Mouse (Mus musculus) liver, embryonic 11.5 days (tissue): ENCODE results near the gene Cd160. TPM values are rescaled to one million over a fixed set of nuclear protein-coding genes. Genes with fewer than 3 reads are reported as not detected.

Source experiments
- ATAC-seq: fragments of 200-750 bp; cut with Nextera tagmentation; replicated peaks from 2 replicates; pipeline ENCODE4 v1.8.0; 2017; ENCODE audit warnings: moderate number of reproducible peaks, mild to moderate bottlenecking, moderate TSS enrichment, moderate library complexity; ENCODE audit not compliant: low FRiP score
- DNase-seq: peaks from one replicate; pipeline ENCODE4 v3.0.0-alpha.2; 2017; ENCODE audit warnings: low spot score
- H3K27ac ChIP-seq: fragments of 300-500 bp; sonication (generic); 2 replicates; pipeline ENCODE4 v1.5.1; 2014; ENCODE audit warnings: mild to moderate bottlenecking, low read depth, low read length, control low read depth
- H3K27me3 ChIP-seq: fragments of 300-500 bp; sonication (generic); replicated peaks from 2 replicates; pipeline ENCODE4 v1.6.1; 2014; ENCODE audit warnings: low read length, mixed read lengths; ENCODE audit not compliant: control insufficient read depth, insufficient read depth
- H3K36me3 ChIP-seq: fragments of 300-500 bp; sonication (generic); 2 replicates; pipeline ENCODE4 v1.6.1; 2014; ENCODE audit warnings: mild to moderate bottlenecking, low read length, moderate library complexity, mixed read lengths; ENCODE audit not compliant: control insufficient read depth, insufficient read depth
- H3K4me1 ChIP-seq: fragments of 300-500 bp; sonication (generic); replicated peaks from 2 replicates; pipeline ENCODE4 v1.6.1; 2014; ENCODE audit warnings: low read length, mixed read lengths; ENCODE audit not compliant: control insufficient read depth, insufficient read depth
- H3K4me2 ChIP-seq: fragments of 300-500 bp; sonication (generic); 2 replicates; pipeline ENCODE4 v1.6.1; 2014; ENCODE audit warnings: mild to moderate bottlenecking, control low read depth, moderate library complexity
- H3K4me3 ChIP-seq: fragments of 300-500 bp; sonication (generic); 2 replicates; pipeline ENCODE4 v1.5.1; 2014; ENCODE audit warnings: low read depth, low read length, control low read depth
- H3K9ac ChIP-seq: fragments of 300-500 bp; sonication (generic); 2 replicates; pipeline ENCODE4 v1.6.1; 2014; ENCODE audit warnings: low read depth, low read length, control low read depth
- H3K9me3 ChIP-seq: fragments of 300-500 bp; sonication (generic); 2 replicates; pipeline ENCODE4 v1.6.1; 2016; ENCODE audit warnings: low read length, inconsistent platforms, mixed read lengths; ENCODE audit not compliant: control insufficient read depth
- WGBS: fragments of 180-500 bp; shearing (Covaris S2); extraction: QIAGEN DNeasy Blood & Tissue Kit; methylation state at CpG from one replicate; pipeline ENCODE4 v1.1.7; 2014; 5-methylcytosine and 5-hydroxymethylcytosine counted together
- polyA plus RNA-seq: library from polyadenylated mRNA; unstranded; fragments of >200 nt; fragmentation: Nextera tagmentation; extraction: Ambion mirVana; gene quantifications from 2 replicates; pipeline ENCODE4 v1.2.1, GENCODE M21; 2014

Cd160 gene
- polyA plus RNA-seq, 1 experiment from 2014 or later = 0.19 TPM

- H3K36me3 ChIP-seq = no peaks in the 10 kb centered on the region
- ATAC-seq = no peak
- 0 out of 2 replicates have a peak, but pooled peaks cover 3% of the 10 kb centered on the region for H3K4me1 ChIP-seq
- H3K27me3 ChIP-seq = no peaks in the 10 kb centered on the region
- no peaks in the 10 kb centered on the region for H3K9me3 ChIP-seq
- no peak overlapping the region for H3K9ac ChIP-seq
- H3K4me2 ChIP-seq = no peak overlapping the region
- DNase-seq = no peak
- WGBS = 88% methylated on average over 3 of the region's 3 CpGs
- H3K27ac ChIP-seq = no peak overlapping the region
- no peak overlapping the region for H3K4me3 ChIP-seq
Measured at GRCm38 (mm10) chr3:96855833-96856232, 26.7 kb upstream of the Cd160 start.

- no peak overlapping the region for H3K4me3 ChIP-seq
- DNase-seq = no peak
- 0 out of 2 replicates have a peak, but pooled peaks cover 3% of the 10 kb centered on the region for H3K4me1 ChIP-seq
- H3K9ac ChIP-seq = no peak overlapping the region
- no peak overlapping the region for H3K4me2 ChIP-seq
- no peaks in the 10 kb centered on the region for H3K9me3 ChIP-seq
- no peak overlapping the region for H3K27ac ChIP-seq
- no peaks in the 10 kb centered on the region for H3K36me3 ChIP-seq
- 70% methylated on average over 4 of the region's 4 CpGs for WGBS
- no peak for ATAC-seq
- no peaks in the 10 kb centered on the region for H3K27me3 ChIP-seq
Measured at GRCm38 (mm10) chr3:96854376-96854775, 25.2 kb upstream of the Cd160 start.

GRCm38 (mm10) chr3:96852561-96852960 is 23.4 kb upstream of the Cd160 start:
- no peak for ATAC-seq
- 63% methylated on average over 6 of the region's 6 CpGs for WGBS

GRCm38 (mm10) chr3:96849168-96849727 is 20.1 kb upstream of the Cd160 start:
- Histone ChIP-seq H3K27me3 (no peaks in the 10 kb centered on the region), H3K27ac (no peak overlapping the region), H3K4me1 (peaks cover 8% of the 10 kb centered on the region), H3K9me3 (no peaks in the 10 kb centered on the region), H3K4me2 (no peak overlapping the region), H3K36me3 (no peaks in the 10 kb centered on the region), H3K4me3 (no peak overlapping the region), H3K9ac (no peak overlapping the region)
- DNase-seq = no peak
- 72% methylated on average over 2 of the region's 2 CpGs for WGBS
- ATAC-seq = no peak

More at GRCm38 (mm10) chr3:96852561-96852960, 23.4 kb upstream of the Cd160 start:
- DNase-seq = no peak
- no peaks in the 10 kb centered on the region for H3K36me3 ChIP-seq
- no peak overlapping the region for H3K9ac ChIP-seq
- H3K4me1 ChIP-seq = peaks cover 9% of the 10 kb centered on the region
- H3K27ac ChIP-seq = no peak overlapping the region
- no peaks in the 10 kb centered on the region for H3K9me3 ChIP-seq
- no peaks in the 10 kb centered on the region for H3K27me3 ChIP-seq
- no peak overlapping the region for H3K4me3 ChIP-seq
- H3K4me2 ChIP-seq = no peak overlapping the region

- H3K9me3 ChIP-seq = no peaks in the 10 kb centered on the region
- WGBS = 80% methylated on average over 7 of the region's 8 CpGs
- no peak for ATAC-seq
Measured at GRCm38 (mm10) chr3:96848470-96848869, 19.3 kb upstream of the Cd160 start.

GRCm38 (mm10) chr3:96847661-96848060 is 18.5 kb upstream of the Cd160 start:
- no peaks in the 10 kb centered on the region for H3K27me3 ChIP-seq
- H3K4me2 ChIP-seq = no peak overlapping the region
- DNase-seq (no peak), ATAC-seq (no peak)
- H3K4me1 ChIP-seq = peaks cover 8% of the 10 kb centered on the region
- no peaks in the 10 kb centered on the region for H3K9me3 ChIP-seq
- no peak overlapping the region for H3K4me3 ChIP-seq
- no peak overlapping the region for H3K9ac ChIP-seq
- no peaks in the 10 kb centered on the region for H3K36me3 ChIP-seq
- H3K27ac ChIP-seq = no peak overlapping the region
- 21% methylated on average over 6 of the region's 6 CpGs for WGBS

More at GRCm38 (mm10) chr3:96848470-96848869, 19.3 kb upstream of the Cd160 start:
- DNase-seq = no peak
- Histone ChIP-seq H3K4me2 (no peak overlapping the region), H3K36me3 (no peaks in the 10 kb centered on the region), H3K27ac (no peak overlapping the region), H3K4me1 (peaks cover 8% of the 10 kb centered on the region), H3K9ac (no peak overlapping the region), H3K27me3 (no peaks in the 10 kb centered on the region), H3K4me3 (no peak overlapping the region)

- ATAC-seq (no peak), DNase-seq (no peak)
- Histone ChIP-seq H3K27ac (no peak overlapping the region), H3K4me2 (no peak overlapping the region), H3K4me3 (no peak overlapping the region), H3K9me3 (no peaks in the 10 kb centered on the region), H3K36me3 (no peaks in the 10 kb centered on the region), H3K9ac (no peak overlapping the region), H3K27me3 (no peaks in the 10 kb centered on the region), H3K4me1 (peaks cover 8% of the 10 kb centered on the region)
- WGBS = 77% methylated on average over 12 of the region's 12 CpGs
Measured at GRCm38 (mm10) chr3:96846985-96847384, 17.8 kb upstream of the Cd160 start.

- ATAC-seq (no peak), DNase-seq (no peak)
- Histone ChIP-seq H3K27me3 (no peaks in the 10 kb centered on the region), H3K9me3 (no peaks in the 10 kb centered on the region), H3K9ac (no peak overlapping the region), H3K4me1 (peaks cover 8% of the 10 kb centered on the region), H3K27ac (no peak overlapping the region), H3K36me3 (no peaks in the 10 kb centered on the region), H3K4me2 (no peak overlapping the region), H3K4me3 (no peak overlapping the region)
- WGBS = 75% methylated on average over 9 of the region's 9 CpGs
Measured at GRCm38 (mm10) chr3:96845806-96846205, 16.7 kb upstream of the Cd160 start.

- 89% methylated on average over 6 of the region's 6 CpGs for WGBS
- no peak for ATAC-seq
- Histone ChIP-seq H3K27me3 (no peaks in the 10 kb centered on the region), H3K27ac (no peak overlapping the region), H3K36me3 (no peaks in the 10 kb centered on the region), H3K4me2 (no peak overlapping the region), H3K4me3 (no peak overlapping the region), H3K4me1 (peaks cover 8% of the 10 kb centered on the region), H3K9me3 (no peaks in the 10 kb centered on the region), H3K9ac (no peak overlapping the region)
- no peak for DNase-seq
Measured at GRCm38 (mm10) chr3:96845191-96845590, 16.0 kb upstream of the Cd160 start.
